Mouse (Mus musculus) forebrain, embryonic 11.5 days (tissue): ENCODE results near the gene Mob3b. TPM values are rescaled to one million over a fixed set of nuclear protein-coding genes. Genes with fewer than 3 reads are reported as not detected.

Source experiments
- ATAC-seq: fragments of 200-750 bp; cut with Nextera tagmentation; replicated peaks from 2 replicates; pipeline ENCODE4 v1.8.0; 2017; ENCODE audit warnings: moderate TSS enrichment; ENCODE audit not compliant: low FRiP score
- DNase-seq: peaks from one replicate; pipeline ENCODE4 v3.0.0-alpha.2; 2017; ENCODE audit warnings: low spot score
- H3K27ac ChIP-seq: fragments of 300-500 bp; sonication (generic); 2 replicates; pipeline ENCODE4 v1.5.1; 2014; ENCODE audit warnings: low read depth, low read length
- H3K27me3 ChIP-seq: fragments of 300-500 bp; sonication (generic); 2 replicates; pipeline ENCODE4 v1.6.1; 2014; ENCODE audit warnings: mild to moderate bottlenecking, low read length, mixed read lengths; ENCODE audit not compliant: control insufficient read depth, insufficient read depth
- H3K36me3 ChIP-seq: fragments of 300-500 bp; sonication (generic); 2 replicates; pipeline ENCODE4 v1.6.1; 2014; ENCODE audit warnings: mild to moderate bottlenecking, low read length, moderate library complexity, mixed read lengths; ENCODE audit not compliant: control insufficient read depth, insufficient read depth
- H3K4me1 ChIP-seq: fragments of 300-500 bp; sonication (generic); replicated peaks from 2 replicates; pipeline ENCODE4 v1.6.1; 2014; ENCODE audit warnings: low read length, mixed read lengths; ENCODE audit not compliant: control insufficient read depth, insufficient read depth
- H3K4me2 ChIP-seq: fragments of 300-500 bp; sonication (generic); 2 replicates; pipeline ENCODE4 v1.6.1; 2014; ENCODE audit warnings: low read depth, mild to moderate bottlenecking, low read length, moderate library complexity, mixed read lengths; ENCODE audit not compliant: severe bottlenecking
- H3K4me3 ChIP-seq: fragments of 300-500 bp; sonication (generic); 2 replicates; pipeline ENCODE4 v1.5.1; 2014; ENCODE audit warnings: low read depth, low read length
- H3K9ac ChIP-seq: fragments of 300-500 bp; sonication (generic); 2 replicates; pipeline ENCODE4 v1.6.1; 2014; ENCODE audit warnings: low read length
- H3K9me3 ChIP-seq: fragments of 300-500 bp; sonication (generic); 2 replicates; pipeline ENCODE4 v1.6.1; 2016; ENCODE audit warnings: low read length, mixed read lengths; ENCODE audit not compliant: control insufficient read depth
- WGBS: fragments of 180-500 bp; shearing (Covaris S2); extraction: QIAGEN DNeasy Blood & Tissue Kit; methylation state at CpG from one replicate; pipeline ENCODE4 v1.1.7; 2014; 5-methylcytosine and 5-hydroxymethylcytosine counted together
- polyA plus RNA-seq: library from polyadenylated mRNA; unstranded; fragments of >200 nt; fragmentation: Nextera tagmentation; extraction: Ambion mirVana; gene quantifications from 2 replicates; pipeline ENCODE4 v1.2.1, GENCODE M21; 2014

Mob3b gene
- polyA plus RNA-seq, 1 experiment from 2014 or later: 18.9 TPM

DNA sequence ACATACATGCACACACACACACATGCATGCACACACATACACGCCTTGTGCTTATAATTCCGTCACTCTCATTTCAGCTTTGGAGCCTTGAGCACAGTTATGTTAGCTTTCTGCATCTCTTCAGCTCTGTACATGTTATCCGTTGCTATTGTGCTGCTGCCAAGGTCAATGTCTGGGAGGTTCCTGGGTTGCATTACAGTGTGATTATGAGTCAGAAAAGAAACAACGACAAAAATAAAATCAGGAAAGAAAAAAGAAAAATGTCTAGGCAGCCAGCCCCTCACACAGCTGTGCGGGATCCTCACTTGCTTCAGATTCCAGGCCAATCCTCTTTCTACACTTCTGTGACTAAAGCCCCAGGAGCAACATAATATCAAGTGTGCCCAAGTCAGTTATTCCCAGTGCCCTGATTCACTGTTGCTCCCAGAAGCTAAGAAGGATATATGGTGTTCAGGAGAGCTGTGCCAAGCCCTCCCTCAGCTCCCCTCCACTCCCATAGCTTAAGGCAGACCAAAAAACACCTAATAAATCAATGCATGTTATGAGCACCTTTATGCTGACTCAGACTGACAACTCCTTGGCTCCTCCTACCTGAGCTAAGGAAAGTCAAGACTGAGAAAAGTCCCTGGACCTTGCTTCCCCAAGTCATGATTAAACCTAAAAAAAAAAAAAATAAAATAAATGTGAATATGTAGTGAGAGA lies 152.1 kb downstream of the Mob3b start:
- Histone ChIP-seq H3K27me3 (no peaks in the 10 kb centered on the region), H3K9ac (no peak overlapping the region), H3K27ac (no peak overlapping the region), H3K36me3 (no peaks in the 10 kb centered on the region), H3K4me1 (no peaks in the 10 kb centered on the region), H3K4me2 (no peak overlapping the region), H3K4me3 (no peak overlapping the region), H3K9me3 (no peaks in the 10 kb centered on the region)
- 85% methylated on average over 5 of the region's 5 CpGs for WGBS
- ATAC-seq (no peak), DNase-seq (no peak)

DNA sequence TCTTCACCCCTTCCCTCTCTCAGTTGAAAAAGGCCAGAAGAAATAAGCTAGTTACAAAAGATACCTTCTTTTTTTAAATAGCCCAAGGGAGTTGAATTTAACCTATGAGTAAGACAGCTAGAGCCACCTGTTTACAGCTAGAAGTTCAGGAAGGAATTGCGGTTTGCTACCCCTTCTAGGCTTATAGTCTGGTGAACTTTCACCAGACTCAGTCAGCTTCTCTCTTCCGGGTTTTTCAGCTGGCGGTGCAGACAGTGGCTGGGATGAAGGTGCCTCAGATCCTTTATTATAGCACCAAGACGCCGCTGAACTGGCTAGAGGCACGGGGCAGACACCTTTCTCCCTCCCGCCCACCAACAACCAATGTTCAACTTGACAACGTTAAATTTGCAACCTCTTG lies 152.8 kb downstream of the Mob3b start:
- no peak overlapping the region for H3K9ac ChIP-seq
- no peaks in the 10 kb centered on the region for H3K4me1 ChIP-seq
- no peak for DNase-seq
- no peak overlapping the region for H3K4me3 ChIP-seq
- no peaks in the 10 kb centered on the region for H3K36me3 ChIP-seq
- H3K27ac ChIP-seq: no peak overlapping the region
- no peak for ATAC-seq
- H3K4me2 ChIP-seq: no peak overlapping the region
- H3K27me3 ChIP-seq: no peaks in the 10 kb centered on the region
- no peaks in the 10 kb centered on the region for H3K9me3 ChIP-seq
- 91% methylated on average over 8 of the region's 8 CpGs for WGBS

DNA sequence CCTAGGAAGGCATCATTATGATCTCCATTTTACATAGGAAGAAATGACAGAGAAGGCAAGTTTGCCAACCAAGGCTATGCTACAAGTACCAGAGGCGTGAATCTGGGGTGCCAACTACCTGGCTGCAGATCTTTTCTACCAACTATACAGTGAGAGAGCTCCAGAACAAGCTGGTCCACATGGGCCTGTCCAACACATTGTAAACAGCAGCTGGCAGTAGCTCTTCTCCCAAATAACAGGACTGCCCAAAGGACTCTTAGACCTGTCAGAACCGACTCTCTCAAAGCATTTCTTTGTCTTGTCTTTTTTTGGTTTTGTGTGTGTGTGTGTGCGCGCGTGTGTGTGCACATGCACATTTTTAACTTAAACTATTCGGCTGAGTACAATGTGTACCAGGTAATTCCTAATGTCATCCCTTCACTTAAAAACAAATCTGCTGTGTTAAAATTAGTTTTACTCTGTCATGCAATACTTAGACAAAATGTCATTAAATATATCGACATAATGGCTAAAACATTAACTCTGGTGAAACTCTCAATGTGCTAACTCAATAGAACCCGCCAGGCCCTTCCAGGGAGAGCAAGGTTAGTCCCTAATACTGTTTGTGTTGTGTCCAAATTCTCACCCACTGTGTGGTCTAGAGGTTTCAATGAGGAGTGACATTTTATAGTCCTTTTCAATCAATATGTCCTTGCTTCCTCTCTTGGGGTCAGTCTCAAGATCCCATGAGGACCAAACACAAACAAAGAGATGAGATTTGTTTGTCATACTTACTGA lies 153.5 kb downstream of the Mob3b start:
- no peak overlapping the region for H3K9ac ChIP-seq
- DNase-seq: no peak
- H3K9me3 ChIP-seq: no peaks in the 10 kb centered on the region
- H3K27me3 ChIP-seq: no peaks in the 10 kb centered on the region
- H3K27ac ChIP-seq: no peak overlapping the region
- no peak overlapping the region for H3K4me2 ChIP-seq
- H3K36me3 ChIP-seq: no peaks in the 10 kb centered on the region
- H3K4me1 ChIP-seq: no peaks in the 10 kb centered on the region
- ATAC-seq: no peak
- no peak overlapping the region for H3K4me3 ChIP-seq
- 90% methylated on average over 8 of the region's 8 CpGs for WGBS

DNA sequence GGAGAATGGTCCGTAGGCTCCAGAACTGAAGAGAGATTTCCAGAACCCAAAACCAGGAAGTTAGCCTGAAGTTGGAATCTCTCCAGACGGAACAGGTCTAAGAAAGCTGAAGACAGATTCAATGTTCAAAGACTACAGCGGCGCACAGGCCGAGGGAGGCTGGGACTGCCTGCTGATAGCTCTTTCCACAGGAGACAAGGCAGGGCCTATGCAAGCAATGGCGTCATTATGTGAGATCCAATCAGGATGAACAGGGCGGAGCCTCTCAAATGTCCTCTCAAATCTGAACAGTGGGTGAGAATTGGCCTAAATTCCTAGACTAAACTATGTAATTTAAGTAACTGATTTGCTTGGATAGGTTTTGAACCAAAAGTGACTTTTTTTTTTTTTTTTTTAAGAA lies 160.7 kb downstream of the Mob3b start:
- peaks cover 9% of the 10 kb centered on the region; the same call in 1 of the 2 replicates for H3K4me1 ChIP-seq
- H3K4me3 ChIP-seq: no peak overlapping the region
- DNase-seq (no peak), ATAC-seq (no peak)
- WGBS: 83% methylated on average over 7 of the region's 7 CpGs
- H3K36me3 ChIP-seq: no peaks in the 10 kb centered on the region
- H3K9ac ChIP-seq: no peak overlapping the region
- H3K4me2 ChIP-seq: no peak overlapping the region
- no peaks in the 10 kb centered on the region for H3K9me3 ChIP-seq
- no peak overlapping the region for H3K27ac ChIP-seq
- H3K27me3 ChIP-seq: no peaks in the 10 kb centered on the region

DNA sequence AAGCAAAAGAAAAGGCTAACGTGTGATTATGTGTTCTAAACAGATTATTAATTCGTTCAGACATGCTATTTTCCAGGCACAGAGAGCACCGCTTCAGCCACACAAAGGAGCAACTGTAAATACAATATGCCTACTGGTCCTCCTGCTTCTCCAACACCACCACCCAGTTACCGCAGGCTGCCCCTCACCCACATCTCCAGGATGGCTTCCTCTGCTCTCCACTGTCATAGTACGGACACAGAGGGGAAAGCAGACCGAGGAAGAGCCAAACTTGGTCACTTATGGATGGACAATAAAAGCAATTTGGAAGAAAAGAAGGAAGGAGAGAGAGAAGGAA lies 163.7 kb downstream of the Mob3b start:
- ATAC-seq (peak; percentile 48; the same call in 1 of the 2 replicates), DNase-seq (peak; percentile 59)
- peak overlapping the region; percentile 69 for H3K27ac ChIP-seq
- H3K27me3 ChIP-seq: no peaks in the 10 kb centered on the region
- H3K36me3 ChIP-seq: no peaks in the 10 kb centered on the region
- peak overlapping the region; percentile 43 for H3K9ac ChIP-seq
- no peaks in the 10 kb centered on the region for H3K9me3 ChIP-seq
- H3K4me3 ChIP-seq: no peak overlapping the region
- H3K4me1 ChIP-seq: peaks cover 9% of the 10 kb centered on the region; the same call in 1 of the 2 replicates
- peak overlapping the region; percentile 28; the same call in 1 of the 2 replicates for H3K4me2 ChIP-seq
- whole genome bisulfite sequencing: 36% methylated on average over 6 of the region's 6 CpGs

DNA sequence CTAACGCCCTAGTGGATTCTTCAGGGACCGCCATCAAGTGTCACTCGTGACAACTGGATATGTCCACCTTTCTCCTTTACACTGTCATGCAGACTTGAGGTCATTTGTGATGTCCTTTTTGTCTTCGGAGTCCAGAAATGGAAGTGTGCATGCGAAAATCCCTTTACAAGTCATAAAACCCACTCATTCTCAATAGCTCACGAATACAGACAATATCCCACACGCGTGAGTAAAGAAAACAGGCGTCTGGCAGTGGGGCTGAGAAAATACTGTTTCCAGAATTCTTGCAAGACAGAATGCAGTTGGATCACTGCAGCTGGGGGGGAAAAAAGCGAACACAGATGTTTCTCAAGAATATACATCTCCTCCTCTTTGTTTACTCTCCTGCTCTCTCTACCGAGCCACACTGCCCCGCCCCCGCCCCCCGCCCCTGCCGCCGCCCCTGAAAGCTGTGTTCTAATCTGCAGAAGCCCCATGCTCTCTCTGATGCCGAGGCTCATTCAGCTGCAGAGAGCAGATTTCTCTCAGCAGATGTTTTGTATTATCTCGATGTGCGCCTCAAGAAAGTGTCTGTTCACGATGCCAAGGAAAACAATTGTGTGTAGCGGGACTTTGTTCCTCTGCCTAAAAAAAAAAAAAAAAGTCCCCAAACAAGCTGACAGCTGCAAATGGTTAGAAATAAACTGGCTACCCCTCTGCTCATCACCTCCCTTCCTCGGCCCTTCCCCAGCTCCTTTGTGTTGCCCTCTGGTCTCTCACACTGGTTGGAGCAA lies 164.2 kb downstream of the Mob3b start:
- peak overlapping the region; percentile 69 for H3K27ac ChIP-seq
- H3K9ac ChIP-seq: peak overlapping the region; percentile 43
- DNase-seq (peak; percentile 75), ATAC-seq (peak; percentile 71)
- peaks cover 9% of the 10 kb centered on the region; the same call in 1 of the 2 replicates for H3K4me1 ChIP-seq
- H3K4me2 ChIP-seq: peak overlapping the region; percentile 28; the same call in 1 of the 2 replicates
- no peak overlapping the region for H3K4me3 ChIP-seq
- H3K9me3 ChIP-seq: no peaks in the 10 kb centered on the region
- H3K27me3 ChIP-seq: no peaks in the 10 kb centered on the region
- 33% methylated on average over 22 of the region's 22 CpGs for WGBS
- H3K36me3 ChIP-seq: no peaks in the 10 kb centered on the region

DNA sequence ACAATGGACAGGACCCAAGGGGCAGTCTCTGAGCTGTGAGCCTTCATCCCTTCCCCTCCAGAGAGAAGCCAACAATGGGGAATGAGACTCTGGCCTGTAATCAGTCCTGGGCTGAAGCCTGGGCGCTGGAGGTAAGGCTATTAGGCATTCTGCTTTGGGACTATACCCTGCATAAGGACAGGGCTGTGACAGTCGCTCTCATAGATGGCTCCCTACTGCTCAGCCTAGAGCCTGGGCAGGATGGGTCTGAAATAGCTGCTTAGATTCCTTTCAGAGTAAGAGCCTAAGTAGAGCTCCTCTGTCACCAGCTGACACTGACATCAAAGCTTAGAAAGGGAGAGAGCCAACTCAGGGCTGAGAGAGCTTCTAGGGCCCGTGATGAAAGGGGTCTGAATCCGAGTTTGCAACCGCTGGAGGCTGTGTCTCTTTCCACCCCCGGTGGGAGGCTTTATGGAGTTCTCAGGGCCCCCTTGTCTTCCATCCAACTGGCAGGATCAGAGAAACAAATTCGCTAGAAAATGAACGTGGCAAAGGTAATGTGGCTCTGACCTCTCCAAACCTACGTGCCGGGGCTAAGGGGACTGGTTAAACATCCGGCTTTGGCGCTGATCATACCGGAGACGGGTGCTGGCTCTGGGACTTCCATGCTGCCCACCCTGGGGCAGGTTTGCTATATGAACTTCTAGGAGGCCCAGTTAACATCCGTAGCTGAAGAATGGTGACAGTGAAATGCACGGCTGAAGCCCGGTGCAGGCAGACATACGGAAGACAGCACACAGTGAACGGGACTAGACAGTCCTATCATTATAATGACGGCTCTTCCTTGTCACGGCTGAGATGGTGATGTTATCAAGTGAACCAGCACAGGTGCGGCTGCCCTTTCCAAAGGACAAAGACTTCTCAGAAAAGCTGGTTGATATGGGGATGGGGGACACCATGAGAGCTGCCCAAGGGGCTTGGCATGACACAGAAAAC lies 165.1 kb downstream of the Mob3b start:
- no peak for DNase-seq
- ATAC-seq: peak; percentile 31; the same call in 1 of the 2 replicates
- H3K4me2 ChIP-seq: no peak overlapping the region
- H3K27ac ChIP-seq: peak overlapping the region; percentile 69
- WGBS: 55% methylated on average over 22 of the region's 22 CpGs
- H3K9ac ChIP-seq: no peak overlapping the region; the same call in 1 of the 2 replicates
- no peaks in the 10 kb centered on the region for H3K9me3 ChIP-seq
- no peak overlapping the region for H3K4me3 ChIP-seq
- H3K27me3 ChIP-seq: no peaks in the 10 kb centered on the region
- H3K36me3 ChIP-seq: no peaks in the 10 kb centered on the region
- peaks cover 9% of the 10 kb centered on the region; the same call in 1 of the 2 replicates for H3K4me1 ChIP-seq
